Mouse (Mus musculus) retina, postnatal 7 days (tissue): Measurements from ENCODE around the gene Ntf5.

Source experiments
- DNase-seq: peaks from one replicate; pipeline ENCODE4 v3.0.0-alpha.2; 2012; ENCODE audit warnings: low read depth, low spot score

Gene Ntf5

GRCm38 (mm10) chr7:45403532-45404261, 9.8 kb upstream of the Ntf5 start:
- no peak for DNase-seq

- no peak for DNase-seq
Measured at GRCm38 (mm10) chr7:45405091-45406075, 8.1 kb upstream of the Ntf5 start, which contains the start of gene Kcna7. Kcna7 (plus strand) TSS chr7:45405653.

GRCm38 (mm10) chr7:45406157-45407156, 7.0 kb upstream of the Ntf5 start:
- no peak for DNase-seq

- no peak for DNase-seq
Measured at GRCm38 (mm10) chr7:45407836-45408235, 5.7 kb upstream of the Ntf5 start.

GRCm38 (mm10) chr7:45408351-45408750, 5.1 kb upstream of the Ntf5 start:
- no peak for DNase-seq

- DNase-seq, result no peak
Measured at GRCm38 (mm10) chr7:45408949-45409348, 4.5 kb upstream of the Ntf5 start.

GRCm38 (mm10) chr7:45409497-45410163, 3.9 kb upstream of the Ntf5 start:
- DNase-seq, result no peak

GRCm38 (mm10) chr7:45412421-45412820, 1.1 kb upstream of the Ntf5 start:
- DNase-seq, result no peak

GRCm38 (mm10) chr7:45413864-45414739, 607 bp downstream of the Ntf5 start:
- no peak for DNase-seq

GRCm38 (mm10) chr7:45414740-45415224, 1.3 kb downstream of the Ntf5 start:
- no peak for DNase-seq

GRCm38 (mm10) chr7:45415636-45416035, 2.1 kb downstream of the Ntf5 start:
- DNase-seq, result no peak

GRCm38 (mm10) chr7:45417962-45418492, 4.5 kb downstream of the Ntf5 start:
- no peak for DNase-seq

GRCm38 (mm10) chr7:45419859-45420614, 6.5 kb downstream of the Ntf5 start:
- DNase-seq, result no peak

- DNase-seq, result no peak
Measured at GRCm38 (mm10) chr7:45420615-45420919, 7.1 kb downstream of the Ntf5 start, which contains the start of gene Lhb. Lhb (plus strand) TSS chr7:45420820.

- no peak for DNase-seq
Measured at GRCm38 (mm10) chr7:45421194-45421593, 7.7 kb downstream of the Ntf5 start.

GRCm38 (mm10) chr7:45426556-45426955, 13.1 kb downstream of the Ntf5 start:
- DNase-seq, result no peak

GRCm38 (mm10) chr7:45433835-45434202, 20.3 kb downstream of the Ntf5 start:
- no peak for DNase-seq

GRCm38 (mm10) chr7:45434203-45435015, 20.9 kb downstream of the Ntf5 start, which contains the start of gene Gys1:
Gys1 (plus strand) TSS chr7:45434844.
- DNase-seq, result peak; percentile 99
